Mouse (Mus musculus): Measurements from ENCODE around the gene Gm20696. TPM values are rescaled to one million over a fixed set of nuclear protein-coding genes. Genes with fewer than 3 reads are reported as not detected.

Gene Gm20696
- polyA plus RNA-seq, 1 experiment from 2014 or later = 3.0 TPM

DNA sequence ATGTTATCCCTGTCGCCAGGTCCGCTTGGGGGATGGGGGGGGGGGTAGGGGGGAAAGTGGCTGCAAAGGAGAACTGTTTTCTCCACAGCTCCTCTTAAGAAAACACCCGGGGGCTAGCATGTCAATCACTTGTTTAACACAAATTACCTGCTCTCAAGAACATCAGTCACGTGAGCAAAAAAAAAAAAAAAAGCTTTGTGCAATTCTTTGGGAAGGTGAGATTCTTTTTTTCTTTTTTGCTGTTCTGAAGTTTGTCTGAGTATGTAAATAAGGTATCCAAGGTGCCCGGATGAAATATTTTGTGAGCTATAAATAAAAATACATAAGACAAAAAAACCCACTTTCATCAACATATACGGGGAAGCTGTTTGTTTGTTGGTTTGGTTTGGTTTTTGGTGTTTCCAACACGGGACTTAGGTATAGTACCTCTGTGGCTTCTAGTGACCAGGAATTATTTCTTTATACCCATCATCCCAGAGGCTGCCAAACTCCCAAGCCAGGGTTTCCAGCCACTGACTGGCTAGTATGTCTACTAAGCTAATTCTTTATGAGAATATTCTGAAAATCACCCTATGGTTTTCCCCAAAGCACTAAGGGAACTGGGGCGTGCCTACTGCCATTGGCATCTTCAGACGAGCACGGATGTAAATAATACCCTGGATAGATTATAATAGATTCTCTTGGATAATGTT, 142.8 kb downstream of the Gm20696 start:
- no peaks in the 10 kb centered on the region for H3K27me3 ChIP-seq (ENCODE audit: control insufficient read depth, insufficient read depth, low read length)
- peak overlapping the region; percentile 99 for H3K4me2 ChIP-seq (ENCODE audit: low read depth, low read length)
- no peaks in the 10 kb centered on the region for H3K9me3 ChIP-seq (ENCODE audit: control insufficient read depth, low read length)
- H3K4me1 ChIP-seq (ENCODE audit: control insufficient read depth, insufficient read depth, low read length) = peaks cover 3% of the 10 kb centered on the region
- 21% methylated on average over 10 of the region's 10 CpGs for WGBS
- ATAC-seq (ENCODE audit: low read depth) = no peak
- H3K27ac ChIP-seq (ENCODE audit: low read depth, low read length) = peak overlapping the region; percentile 100
- H3K9ac ChIP-seq (replicated peaks; ENCODE audit: low read depth, low read length) = peak overlapping the region; percentile 96
- H3K36me3 ChIP-seq (ENCODE audit: control insufficient read depth, insufficient read depth, low read length) = no peaks in the 10 kb centered on the region
- H3K4me3 ChIP-seq (ENCODE audit: low read depth, low read length) = peak overlapping the region; percentile 72

- ATAC-seq (ENCODE audit: low read depth) = peak; percentile 48; the same call in 1 of the 2 replicates
- peak overlapping the region; percentile 72 for H3K4me3 ChIP-seq (ENCODE audit: low read depth, low read length)
- no peaks in the 10 kb centered on the region for H3K27me3 ChIP-seq (ENCODE audit: control insufficient read depth, insufficient read depth, low read length)
- 0% methylated on average over 22 of the region's 22 CpGs for WGBS
- no peaks in the 10 kb centered on the region for H3K9me3 ChIP-seq (ENCODE audit: control insufficient read depth, low read length)
- H3K4me1 ChIP-seq (ENCODE audit: control insufficient read depth, insufficient read depth, low read length) = peaks cover 3% of the 10 kb centered on the region
- H3K4me2 ChIP-seq (ENCODE audit: low read depth, low read length) = peak overlapping the region; percentile 99
- peak overlapping the region; percentile 100 for H3K27ac ChIP-seq (ENCODE audit: low read depth, low read length)
- no peaks in the 10 kb centered on the region for H3K36me3 ChIP-seq (ENCODE audit: control insufficient read depth, insufficient read depth, low read length)
- peak overlapping the region; percentile 96 for H3K9ac ChIP-seq (replicated peaks; ENCODE audit: low read depth, low read length)
These were observed 143.4 kb downstream of the Gm20696 start for GRCm38 (mm10) chr6:99523109-99523632.

- no peaks in the 10 kb centered on the region for H3K9me3 ChIP-seq (ENCODE audit: control insufficient read depth, low read length)
- peak within 1 kb of the TSS; percentile 72 for H3K4me3 ChIP-seq (ENCODE audit: low read depth, low read length)
- H3K9ac ChIP-seq (replicated peaks; ENCODE audit: low read depth, low read length) = peak within 1 kb of the TSS; percentile 96
- peak within 1 kb of the TSS; percentile 100 for H3K27ac ChIP-seq (ENCODE audit: low read depth, low read length)
- peak; percentile 63 for ATAC-seq (ENCODE audit: low read depth)
- peak within 1 kb of the TSS; percentile 99 for H3K4me2 ChIP-seq (ENCODE audit: low read depth, low read length)
- no peaks in the 10 kb centered on the region for H3K27me3 ChIP-seq (ENCODE audit: control insufficient read depth, insufficient read depth, low read length)
- under 1% methylated on average over 57 of the region's 72 CpGs for WGBS
- H3K36me3 ChIP-seq (ENCODE audit: control insufficient read depth, insufficient read depth, low read length) = no peaks in the 10 kb centered on the region
- H3K4me1 ChIP-seq (ENCODE audit: control insufficient read depth, insufficient read depth, low read length) = peaks cover 3% of the 10 kb centered on the region
These were observed 144.1 kb downstream of the Gm20696 start, which contains the start of gene Foxp1 for GRCm38 (mm10) chr6:99522359-99523108. Gene Foxp1, minus strand, starts transcription at chr6:99522721.

DNA sequence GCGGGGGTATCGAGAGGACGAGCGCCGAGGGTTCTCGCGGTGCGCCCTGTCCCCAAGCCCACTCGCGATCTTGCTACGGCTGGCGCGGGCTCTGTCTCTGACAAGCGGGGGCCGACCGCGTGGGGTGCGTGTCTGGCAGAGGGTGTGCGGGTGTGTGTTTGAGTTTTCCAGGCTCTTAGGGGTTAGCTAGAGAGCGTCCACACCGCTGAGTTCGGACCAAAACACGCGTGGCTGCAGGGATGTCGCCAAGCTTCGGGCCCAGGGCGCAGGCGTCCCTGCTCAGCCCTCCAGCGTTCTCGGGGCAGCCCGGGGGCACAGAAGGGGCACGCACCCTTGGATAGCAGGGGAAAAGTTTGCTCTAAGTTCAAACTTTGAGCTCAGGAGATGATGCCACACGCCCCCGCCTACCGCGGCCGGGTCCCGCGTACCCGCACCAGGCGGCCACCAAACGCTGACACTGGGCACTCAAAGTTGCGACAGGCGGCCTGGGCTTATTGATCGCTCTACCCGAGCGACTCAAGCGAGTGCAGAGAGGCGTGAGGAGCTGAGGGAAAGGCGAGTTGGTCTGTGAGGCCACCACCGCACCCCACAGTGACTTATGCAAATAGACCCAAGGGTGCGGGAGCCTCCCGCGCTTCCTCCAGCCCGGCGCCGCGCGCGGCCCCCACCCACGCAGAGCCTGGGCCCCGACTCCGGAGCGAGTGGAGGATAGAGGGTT, 144.8 kb downstream of the Gm20696 start:
- Histone ChIP-seq H3K9ac (replicated peaks; ENCODE audit: low read depth, low read length) (peak overlapping the region; percentile 96), H3K4me1 (ENCODE audit: control insufficient read depth, insufficient read depth, low read length) (peaks cover 3% of the 10 kb centered on the region), H3K4me2 (ENCODE audit: low read depth, low read length) (peak overlapping the region; percentile 99), H3K36me3 (ENCODE audit: control insufficient read depth, insufficient read depth, low read length) (no peaks in the 10 kb centered on the region), H3K27ac (ENCODE audit: low read depth, low read length) (peak overlapping the region; percentile 100), H3K27me3 (ENCODE audit: control insufficient read depth, insufficient read depth, low read length) (no peaks in the 10 kb centered on the region), H3K4me3 (ENCODE audit: low read depth, low read length) (peak overlapping the region; percentile 72), H3K9me3 (ENCODE audit: control insufficient read depth, low read length) (no peaks in the 10 kb centered on the region)
- peak; percentile 41 for ATAC-seq (ENCODE audit: low read depth)
- under 1% methylated on average over 64 of the region's 64 CpGs for WGBS

DNA sequence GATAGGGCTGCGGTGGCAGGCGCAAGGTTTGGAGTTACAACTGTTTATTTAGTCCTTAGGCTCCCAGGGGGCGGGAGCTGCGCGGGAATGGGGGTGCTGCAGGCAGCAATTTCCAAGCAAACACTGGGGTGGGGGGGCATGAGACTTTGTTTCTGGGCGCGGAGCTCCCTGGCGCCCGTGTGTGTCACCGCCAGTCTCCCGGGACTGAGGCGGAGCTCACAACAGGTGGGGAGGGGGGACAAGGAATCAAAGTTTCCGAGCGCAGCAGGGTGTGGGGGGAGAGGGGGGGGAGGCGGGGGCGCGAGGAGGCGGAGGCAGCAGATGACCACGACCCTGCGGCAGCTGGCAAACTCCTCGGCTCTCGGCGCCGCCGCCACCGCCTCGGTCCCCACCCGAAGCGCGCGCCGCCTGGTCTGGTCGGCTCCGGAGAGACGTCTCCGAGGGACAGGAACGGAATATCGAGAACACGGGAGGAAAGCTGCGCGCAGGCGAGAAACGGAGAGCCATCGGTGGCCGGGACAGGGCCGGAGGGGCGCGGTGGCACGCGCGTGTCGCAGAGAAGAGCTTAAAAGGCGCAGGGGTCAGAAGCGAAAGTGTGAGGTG, 145.5 kb downstream of the Gm20696 start:
- Histone ChIP-seq H3K9me3 (ENCODE audit: control insufficient read depth, low read length) (no peaks in the 10 kb centered on the region), H3K36me3 (ENCODE audit: control insufficient read depth, insufficient read depth, low read length) (no peaks in the 10 kb centered on the region), H3K4me3 (ENCODE audit: low read depth, low read length) (peak overlapping the region; percentile 72), H3K4me1 (ENCODE audit: control insufficient read depth, insufficient read depth, low read length) (peaks cover 3% of the 10 kb centered on the region), H3K27me3 (ENCODE audit: control insufficient read depth, insufficient read depth, low read length) (no peaks in the 10 kb centered on the region), H3K4me2 (ENCODE audit: low read depth, low read length) (peak overlapping the region; percentile 99), H3K27ac (ENCODE audit: low read depth, low read length) (peak overlapping the region; percentile 100), H3K9ac (replicated peaks; ENCODE audit: low read depth, low read length) (peak overlapping the region; percentile 96)
- 1% methylated on average over 42 of the region's 54 CpGs for WGBS
- peak; percentile 39; the same call in 1 of the 2 replicates for ATAC-seq (ENCODE audit: low read depth)

- peaks cover 3% of the 10 kb centered on the region for H3K4me1 ChIP-seq (ENCODE audit: control insufficient read depth, insufficient read depth, low read length)
- peak overlapping the region; percentile 96 for H3K9ac ChIP-seq (replicated peaks; ENCODE audit: low read depth, low read length)
- H3K4me2 ChIP-seq (ENCODE audit: low read depth, low read length) = peak overlapping the region; percentile 99
- 0% methylated on average over 25 of the region's 27 CpGs for WGBS
- ATAC-seq (ENCODE audit: low read depth) = no peak; the same call in 1 of the 2 replicates
- H3K36me3 ChIP-seq (ENCODE audit: control insufficient read depth, insufficient read depth, low read length) = no peaks in the 10 kb centered on the region
- H3K27ac ChIP-seq (ENCODE audit: low read depth, low read length) = peak overlapping the region; percentile 100
- H3K27me3 ChIP-seq (ENCODE audit: control insufficient read depth, insufficient read depth, low read length) = no peaks in the 10 kb centered on the region
- H3K9me3 ChIP-seq (ENCODE audit: control insufficient read depth, low read length) = no peaks in the 10 kb centered on the region
- H3K4me3 ChIP-seq (ENCODE audit: low read depth, low read length) = peak overlapping the region; percentile 72
These were observed 145.9 kb downstream of the Gm20696 start for GRCm38 (mm10) chr6:99520676-99521037.

- H3K4me2 ChIP-seq (ENCODE audit: low read depth, low read length) = peak overlapping the region; percentile 99
These were observed 146.6 kb downstream of the Gm20696 start for GRCm38 (mm10) chr6:99519806-99520675.

GRCm38 (mm10) chr6:99519052-99519451, 147.5 kb downstream of the Gm20696 start:
- H3K27me3 ChIP-seq (ENCODE audit: control insufficient read depth, insufficient read depth, low read length) = no peaks in the 10 kb centered on the region
- ATAC-seq (ENCODE audit: low read depth) = no peak
- H3K4me1 ChIP-seq (ENCODE audit: control insufficient read depth, insufficient read depth, low read length) = peaks cover 3% of the 10 kb centered on the region
- no peak overlapping the region for H3K9ac ChIP-seq (replicated peaks; ENCODE audit: low read depth, low read length)
- no peak overlapping the region for H3K4me3 ChIP-seq (ENCODE audit: low read depth, low read length)
- no peaks in the 10 kb centered on the region for H3K36me3 ChIP-seq (ENCODE audit: control insufficient read depth, insufficient read depth, low read length)
- WGBS = 20% methylated on average over 4 of the region's 4 CpGs
- no peak overlapping the region for H3K27ac ChIP-seq (ENCODE audit: low read depth, low read length)
- H3K4me2 ChIP-seq (ENCODE audit: low read depth, low read length) = peak overlapping the region; percentile 12; the same call in 1 of the 2 replicates
- no peaks in the 10 kb centered on the region for H3K9me3 ChIP-seq (ENCODE audit: control insufficient read depth, low read length)

More at GRCm38 (mm10) chr6:99519806-99520675, 146.6 kb downstream of the Gm20696 start:
- no peaks in the 10 kb centered on the region for H3K9me3 ChIP-seq (ENCODE audit: control insufficient read depth, low read length)
- WGBS = 2% methylated on average over 37 of the region's 38 CpGs
- peak overlapping the region; percentile 72 for H3K4me3 ChIP-seq (ENCODE audit: low read depth, low read length)
- H3K9ac ChIP-seq (replicated peaks; ENCODE audit: low read depth, low read length) = peak overlapping the region; percentile 96
- no peak for ATAC-seq (ENCODE audit: low read depth)
- no peaks in the 10 kb centered on the region for H3K27me3 ChIP-seq (ENCODE audit: control insufficient read depth, insufficient read depth, low read length)
- H3K36me3 ChIP-seq (ENCODE audit: control insufficient read depth, insufficient read depth, low read length) = no peaks in the 10 kb centered on the region
- H3K4me1 ChIP-seq (ENCODE audit: control insufficient read depth, insufficient read depth, low read length) = peaks cover 3% of the 10 kb centered on the region
- H3K27ac ChIP-seq (ENCODE audit: low read depth, low read length) = peak overlapping the region; percentile 100
